Mouse (Mus musculus) midbrain, embryonic 10.5 days (tissue): Measurements from ENCODE around the gene Pqlc3. TPM values are rescaled to one million over a fixed set of nuclear protein-coding genes. Genes with fewer than 3 reads are reported as not detected.

ENCODE experiments used
- DNase-seq: peaks from one replicate; pipeline ENCODE4 v3.0.0-alpha.2; 2017; ENCODE audit warnings: low spot score
- H3K27ac ChIP-seq: fragments of 300-500 bp; sonication (generic); replicated peaks from 2 replicates; pipeline ENCODE4 v1.5.1; 2016; ENCODE audit warnings: mild to moderate bottlenecking
- H3K27me3 ChIP-seq: fragments of 300-500 bp; sonication (generic); 2 replicates; pipeline ENCODE4 v1.6.1; 2016; ENCODE audit warnings: low read depth, mild to moderate bottlenecking; ENCODE audit not compliant: poor library complexity, severe bottlenecking
- H3K36me3 ChIP-seq: fragments of 300-500 bp; sonication (generic); 2 replicates; pipeline ENCODE4 v1.6.1; 2016; ENCODE audit warnings: mild to moderate bottlenecking, moderate library complexity
- H3K4me1 ChIP-seq: fragments of 300-500 bp; sonication (generic); 2 replicates; pipeline ENCODE4 v1.6.1; 2016
- H3K4me3 ChIP-seq: fragments of 300-500 bp; sonication (generic); 2 replicates; pipeline ENCODE4 v1.5.1; 2016; ENCODE audit warnings: mild to moderate bottlenecking, moderate library complexity
- H3K9me3 ChIP-seq: fragments of 300-500 bp; sonication (generic); replicated peaks from 2 replicates; pipeline ENCODE4 v1.6.1; 2016; ENCODE audit warnings: mild to moderate bottlenecking
- WGBS: fragments of 180-500 bp; shearing (Covaris S2); methylation state at CpG from one replicate; pipeline ENCODE4 v1.1.7; 2016; 5-methylcytosine and 5-hydroxymethylcytosine counted together
- polyA plus RNA-seq: library from polyadenylated mRNA; unstranded; fragments of >200 nt; fragmentation: Nextera tagmentation; extraction: Ambion mirVana; gene quantifications from 2 replicates; pipeline ENCODE4 v1.2.1, GENCODE M21; 2016

The Pqlc3 gene
- 3.3 and 3.5 TPM in 2 replicates for polyA plus RNA-seq

- Histone ChIP-seq H3K36me3 (peaks cover 8% of the 10 kb centered on the region; the same call in 1 of the 2 replicates), H3K4me1 (peaks cover 22% of the 10 kb centered on the region), H3K27me3 (peaks cover 50% of the 10 kb centered on the region), H3K4me3 (peak within 1 kb of the TSS; percentile 65), H3K9me3 (no peaks in the 10 kb centered on the region), H3K27ac (peak within 1 kb of the TSS; percentile 34; the same call in 1 of the 2 replicates)
- peak; percentile 78 for DNase-seq
- under 1% methylated on average over 57 of the region's 57 CpGs for WGBS
Observed at GRCm38 (mm10) chr12:16999739-17000497, at the start of gene Pqlc3. Gene Pqlc3, minus strand, starts transcription at chr12:17000408.

DNA sequence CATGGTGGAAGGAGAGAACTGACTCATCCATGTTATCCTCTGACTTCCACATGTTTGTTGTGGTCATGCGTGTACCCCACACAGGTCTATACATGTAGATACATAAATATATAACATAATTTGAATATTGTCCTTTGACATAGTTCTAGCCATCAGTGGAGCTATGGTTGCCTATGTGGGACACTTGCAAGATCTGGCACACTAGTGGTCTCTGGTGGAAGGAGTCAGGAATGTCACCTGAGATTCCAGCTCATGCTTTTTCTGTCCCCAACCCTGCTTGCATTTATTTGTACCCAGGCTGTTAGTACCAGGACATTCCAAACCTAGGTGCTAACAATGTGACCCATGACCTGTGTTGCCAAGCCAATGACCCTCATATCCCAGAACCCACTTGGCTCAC, 49.6 kb upstream of the Pqlc3 start:
- no peak overlapping the region for H3K27ac ChIP-seq
- H3K4me1 ChIP-seq, result peaks cover 8% of the 10 kb centered on the region; the same call in 1 of the 2 replicates
- no peak for DNase-seq
- WGBS, result 89% methylated on average over 1 of the region's 1 CpGs
- no peaks in the 10 kb centered on the region for H3K36me3 ChIP-seq
- no peak overlapping the region for H3K4me3 ChIP-seq
- no peaks in the 10 kb centered on the region for H3K27me3 ChIP-seq
- no peaks in the 10 kb centered on the region for H3K9me3 ChIP-seq

GRCm38 (mm10) chr12:17048979-17049612, 48.9 kb upstream of the Pqlc3 start:
- no peak overlapping the region for H3K4me3 ChIP-seq
- H3K27ac ChIP-seq, result no peak overlapping the region
- 85% methylated on average over 7 of the region's 7 CpGs for WGBS
- H3K36me3 ChIP-seq, result no peaks in the 10 kb centered on the region
- DNase-seq, result no peak
- no peaks in the 10 kb centered on the region for H3K9me3 ChIP-seq
- no peaks in the 10 kb centered on the region for H3K27me3 ChIP-seq
- peaks cover 8% of the 10 kb centered on the region; the same call in 1 of the 2 replicates for H3K4me1 ChIP-seq

- H3K9me3 ChIP-seq, result no peaks in the 10 kb centered on the region
- H3K27ac ChIP-seq, result no peak overlapping the region
- H3K4me3 ChIP-seq, result no peak overlapping the region
- H3K4me1 ChIP-seq, result no peaks in the 10 kb centered on the region
- no peak for DNase-seq
- WGBS, result 73% methylated on average over 5 of the region's 5 CpGs
- H3K27me3 ChIP-seq, result no peaks in the 10 kb centered on the region
- no peaks in the 10 kb centered on the region for H3K36me3 ChIP-seq
Observed at GRCm38 (mm10) chr12:17043311-17043710, 43.1 kb upstream of the Pqlc3 start.

DNA sequence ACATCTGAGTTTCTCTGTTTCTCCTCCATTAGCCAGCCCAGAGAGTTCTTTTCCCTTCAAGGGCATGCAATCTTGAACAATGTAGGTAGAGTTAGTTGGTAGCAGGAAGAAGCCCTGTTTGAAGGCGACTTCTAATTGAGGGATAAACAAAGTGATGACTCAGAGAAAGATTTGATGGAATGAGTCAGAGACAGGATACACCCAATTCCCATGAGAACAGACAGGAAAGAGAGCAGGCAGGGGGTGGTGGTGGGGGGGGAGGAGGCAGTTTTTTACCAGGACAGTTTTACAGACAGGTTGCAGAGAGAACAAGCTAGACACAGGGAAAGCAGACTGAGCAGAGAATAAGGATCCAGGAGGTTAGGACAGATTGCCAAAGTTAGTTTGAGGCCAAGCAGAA, 40.4 kb upstream of the Pqlc3 start:
- Histone ChIP-seq H3K4me1 (0 out of 2 replicates have a peak, but pooled peaks cover 8% of the 10 kb centered on the region), H3K9me3 (no peaks in the 10 kb centered on the region)

GRCm38 (mm10) chr12:17039415-17039814, 39.2 kb upstream of the Pqlc3 start:
- Histone ChIP-seq H3K27me3 (no peaks in the 10 kb centered on the region), H3K27ac (no peak overlapping the region), H3K36me3 (no peaks in the 10 kb centered on the region), H3K9me3 (no peaks in the 10 kb centered on the region), H3K4me3 (no peak overlapping the region), H3K4me1 (0 out of 2 replicates have a peak, but pooled peaks cover 8% of the 10 kb centered on the region)
- WGBS, result 88% methylated on average over 2 of the region's 2 CpGs
- DNase-seq, result no peak

More for the DNA sequence above, 40.4 kb upstream of the Pqlc3 start:
- no peaks in the 10 kb centered on the region for H3K27me3 ChIP-seq
- no peak overlapping the region for H3K4me3 ChIP-seq
- WGBS, result 82% methylated on average over 1 of the region's 1 CpGs
- DNase-seq, result no peak
- H3K27ac ChIP-seq, result no peak overlapping the region
- no peaks in the 10 kb centered on the region for H3K36me3 ChIP-seq

GRCm38 (mm10) chr12:17038246-17038645, 38.0 kb upstream of the Pqlc3 start:
- Histone ChIP-seq H3K27me3 (no peaks in the 10 kb centered on the region), H3K9me3 (no peaks in the 10 kb centered on the region), H3K4me1 (0 out of 2 replicates have a peak, but pooled peaks cover 8% of the 10 kb centered on the region), H3K27ac (no peak overlapping the region), H3K4me3 (no peak overlapping the region), H3K36me3 (no peaks in the 10 kb centered on the region)
- WGBS, result 80% methylated on average over 6 of the region's 6 CpGs
- DNase-seq, result no peak

- H3K4me1 ChIP-seq, result 0 out of 2 replicates have a peak, but pooled peaks cover 8% of the 10 kb centered on the region
- no peak overlapping the region for H3K4me3 ChIP-seq
- no peaks in the 10 kb centered on the region for H3K36me3 ChIP-seq
- H3K27me3 ChIP-seq, result no peaks in the 10 kb centered on the region
- 76% methylated on average over 14 of the region's 14 CpGs for WGBS
- DNase-seq, result no peak
- no peaks in the 10 kb centered on the region for H3K9me3 ChIP-seq
- H3K27ac ChIP-seq, result no peak overlapping the region
Observed at GRCm38 (mm10) chr12:17037053-17037610, 36.9 kb upstream of the Pqlc3 start.

DNA sequence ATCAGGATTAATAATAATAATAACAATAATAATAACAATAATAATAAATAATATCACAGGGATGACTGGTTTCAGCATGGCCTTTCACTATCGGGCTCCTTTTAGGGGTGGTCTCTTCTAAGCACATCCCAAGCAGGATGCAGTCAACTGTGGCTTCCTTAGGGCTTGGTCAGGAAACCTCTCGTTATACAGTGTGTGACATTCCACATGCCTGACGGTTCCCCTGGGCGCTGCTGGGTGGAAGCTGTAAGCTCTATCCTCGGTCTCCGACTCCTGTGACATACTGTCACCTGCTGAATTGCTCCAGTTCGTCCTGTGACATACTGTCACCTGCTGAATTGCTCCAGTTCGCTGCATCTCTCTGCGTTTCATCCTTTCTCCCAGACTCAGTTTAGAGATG, 36.3 kb upstream of the Pqlc3 start:
- WGBS, result 62% methylated on average over 9 of the region's 9 CpGs
- no peak for DNase-seq
- no peak overlapping the region for H3K27ac ChIP-seq

GRCm38 (mm10) chr12:17035128-17035527, 34.9 kb upstream of the Pqlc3 start:
- 67% methylated on average over 2 of the region's 2 CpGs for WGBS
- no peaks in the 10 kb centered on the region for H3K27me3 ChIP-seq
- no peak overlapping the region for H3K27ac ChIP-seq
- H3K4me3 ChIP-seq, result no peak overlapping the region
- H3K9me3 ChIP-seq, result no peaks in the 10 kb centered on the region
- no peaks in the 10 kb centered on the region for H3K36me3 ChIP-seq
- H3K4me1 ChIP-seq, result 0 out of 2 replicates have a peak, but pooled peaks cover 8% of the 10 kb centered on the region
- peak; percentile 32 for DNase-seq

More for the DNA sequence above, 36.3 kb upstream of the Pqlc3 start:
- Histone ChIP-seq H3K9me3 (no peaks in the 10 kb centered on the region), H3K4me1 (0 out of 2 replicates have a peak, but pooled peaks cover 8% of the 10 kb centered on the region), H3K36me3 (no peaks in the 10 kb centered on the region), H3K4me3 (no peak overlapping the region), H3K27me3 (no peaks in the 10 kb centered on the region)

GRCm38 (mm10) chr12:17034671-17035070, 34.5 kb upstream of the Pqlc3 start:
- Histone ChIP-seq H3K9me3 (no peaks in the 10 kb centered on the region), H3K36me3 (no peaks in the 10 kb centered on the region), H3K4me1 (0 out of 2 replicates have a peak, but pooled peaks cover 8% of the 10 kb centered on the region), H3K27me3 (no peaks in the 10 kb centered on the region), H3K4me3 (no peak overlapping the region), H3K27ac (no peak overlapping the region)
- WGBS, result 95% methylated on average over 5 of the region's 5 CpGs
- DNase-seq, result no peak

DNA sequence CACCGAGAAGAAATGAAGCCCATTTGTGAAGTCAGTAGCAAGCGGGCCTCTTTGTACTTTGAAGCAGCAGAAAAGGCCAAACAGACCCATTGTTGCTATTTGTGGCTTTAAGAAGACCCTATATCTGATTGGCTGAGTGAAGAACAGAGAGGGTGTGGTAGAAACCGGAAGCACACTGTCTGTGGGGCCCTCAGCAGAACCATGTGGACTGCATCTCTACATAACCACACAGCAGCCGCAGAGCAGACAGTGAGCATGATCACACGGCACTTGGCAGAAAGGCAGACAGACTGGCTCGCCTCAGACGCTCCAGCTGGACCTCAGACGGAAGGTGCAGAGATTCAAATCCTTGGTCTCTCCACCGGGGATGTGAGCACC, 33.2 kb upstream of the Pqlc3 start:
- Histone ChIP-seq H3K4me1 (0 out of 2 replicates have a peak, but pooled peaks cover 8% of the 10 kb centered on the region), H3K27me3 (no peaks in the 10 kb centered on the region), H3K4me3 (no peak overlapping the region), H3K9me3 (peaks cover 2% of the 10 kb centered on the region; the same call in 1 of the 2 replicates), H3K36me3 (no peaks in the 10 kb centered on the region), H3K27ac (no peak overlapping the region)
- WGBS, result 85% methylated on average over 9 of the region's 9 CpGs
- no peak for DNase-seq
